Mouse (Mus musculus) cerebellum, adult 18-20 months (tissue): ENCODE results near the gene Poc1a.

Experiments used
- DNase-seq, 2 experiments: peaks; one replicate each; pipeline ENCODE4 v3.0.0; 2021

Gene Poc1a

DNA sequence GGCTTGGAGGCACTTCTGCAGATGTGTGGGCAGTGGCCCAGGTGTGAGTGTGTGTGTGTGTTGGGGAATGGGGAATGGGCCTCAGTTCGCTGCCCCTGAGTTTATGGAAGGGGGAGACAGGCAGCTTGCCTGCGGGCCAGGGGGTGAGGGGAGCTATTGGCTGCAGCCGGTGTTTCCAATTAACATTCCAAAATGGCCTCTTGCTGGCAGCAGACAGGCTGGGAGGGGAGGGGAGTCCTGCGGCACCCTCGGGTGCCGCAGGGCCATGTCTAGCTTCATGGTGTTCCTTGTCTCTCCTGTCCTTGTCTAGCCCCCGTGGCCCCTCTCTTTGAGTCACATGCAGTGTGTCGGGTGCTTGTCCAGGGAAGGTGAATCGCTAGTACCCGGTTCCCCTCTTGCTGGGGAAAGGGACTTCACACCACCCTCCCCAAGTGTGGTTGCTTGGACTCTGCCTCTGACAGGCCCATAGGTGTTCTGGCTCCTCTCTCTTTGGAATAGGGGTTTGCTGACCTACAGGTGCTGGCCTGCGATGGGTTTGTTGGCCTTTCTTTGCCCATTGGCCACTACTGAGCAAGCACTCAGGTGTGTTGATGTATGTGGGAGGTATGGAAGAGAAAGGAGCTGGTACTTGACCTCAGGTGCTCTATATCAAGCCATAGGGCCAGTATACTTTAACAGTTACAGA, 89.1 kb downstream of the Poc1a start:
- DNase-seq, result peak; percentile 35 to 38

DNA sequence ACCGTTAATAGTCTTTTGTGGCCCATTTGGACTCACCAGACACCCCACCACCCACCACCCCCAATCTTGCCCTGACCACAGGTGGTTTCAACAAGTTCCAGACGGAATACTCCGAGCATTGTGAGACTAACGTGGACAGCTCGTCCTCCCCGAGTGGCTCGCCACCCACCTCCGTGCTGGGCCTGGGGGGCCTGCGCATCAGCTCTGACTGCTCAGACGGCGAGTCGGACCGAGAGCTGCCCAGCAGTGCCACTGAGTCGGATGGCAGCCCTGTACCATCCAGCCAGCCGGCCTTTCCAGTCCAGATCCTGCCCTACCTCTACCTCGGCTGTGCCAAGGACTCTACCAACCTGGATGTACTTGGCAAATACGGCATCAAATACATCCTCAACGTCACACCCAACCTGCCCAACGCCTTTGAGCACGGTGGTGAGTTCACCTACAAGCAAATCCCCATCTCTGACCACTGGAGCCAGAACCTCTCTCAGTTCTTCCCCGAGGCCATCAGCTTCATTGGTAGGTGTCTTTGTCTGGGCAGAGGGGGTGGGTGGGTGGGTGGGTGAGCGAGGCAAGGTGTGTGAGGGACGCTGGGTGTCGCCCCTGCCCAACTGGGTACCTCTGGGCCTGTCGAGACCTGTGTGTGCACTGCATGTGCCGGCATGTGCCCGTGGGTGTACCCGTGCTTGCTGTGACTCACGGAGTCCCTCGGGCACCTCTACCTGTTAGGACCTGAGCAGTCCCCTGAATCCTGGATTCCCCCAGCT, 89.9 kb downstream of the Poc1a start:
- peak in 1 of 2 experiments; percentile 24 for DNase-seq

DNA sequence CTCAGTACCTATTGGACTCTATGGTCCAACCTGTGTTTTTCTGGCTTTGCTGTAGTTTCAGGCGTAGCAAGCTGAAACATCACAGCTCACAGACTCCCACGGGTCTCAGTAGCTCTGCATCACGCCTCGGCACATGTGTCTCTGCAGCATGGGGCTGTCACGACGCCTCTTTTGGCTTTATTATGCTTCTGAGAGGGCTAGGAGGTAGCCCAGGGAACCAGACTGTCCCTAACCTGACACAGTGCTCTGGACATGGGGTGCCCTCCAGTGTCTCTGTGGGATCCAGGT, 90.5 kb downstream of the Poc1a start:
- DNase-seq, result no peak

DNA sequence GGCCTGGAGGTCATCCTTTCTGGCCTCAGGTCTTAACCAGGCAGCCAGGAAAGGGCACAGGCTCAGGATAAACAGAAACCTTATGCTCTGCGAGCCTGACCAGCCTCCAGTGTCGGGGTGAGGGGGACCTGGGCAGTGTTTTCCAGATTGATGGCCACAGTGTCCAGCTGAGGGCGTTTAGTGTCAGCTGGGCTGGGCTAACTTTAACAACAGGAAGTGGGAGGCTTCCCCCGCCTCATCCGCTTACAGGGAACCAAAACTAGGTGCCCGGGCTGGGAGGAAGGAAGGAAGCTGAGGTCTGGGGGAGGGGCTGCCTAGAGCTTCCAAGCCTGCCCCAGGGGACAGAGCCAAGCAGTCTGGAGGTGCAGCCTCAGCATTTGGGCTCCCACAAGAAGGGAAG, 90.9 kb downstream of the Poc1a start:
- peak; percentile 22 to 39 for DNase-seq

DNA sequence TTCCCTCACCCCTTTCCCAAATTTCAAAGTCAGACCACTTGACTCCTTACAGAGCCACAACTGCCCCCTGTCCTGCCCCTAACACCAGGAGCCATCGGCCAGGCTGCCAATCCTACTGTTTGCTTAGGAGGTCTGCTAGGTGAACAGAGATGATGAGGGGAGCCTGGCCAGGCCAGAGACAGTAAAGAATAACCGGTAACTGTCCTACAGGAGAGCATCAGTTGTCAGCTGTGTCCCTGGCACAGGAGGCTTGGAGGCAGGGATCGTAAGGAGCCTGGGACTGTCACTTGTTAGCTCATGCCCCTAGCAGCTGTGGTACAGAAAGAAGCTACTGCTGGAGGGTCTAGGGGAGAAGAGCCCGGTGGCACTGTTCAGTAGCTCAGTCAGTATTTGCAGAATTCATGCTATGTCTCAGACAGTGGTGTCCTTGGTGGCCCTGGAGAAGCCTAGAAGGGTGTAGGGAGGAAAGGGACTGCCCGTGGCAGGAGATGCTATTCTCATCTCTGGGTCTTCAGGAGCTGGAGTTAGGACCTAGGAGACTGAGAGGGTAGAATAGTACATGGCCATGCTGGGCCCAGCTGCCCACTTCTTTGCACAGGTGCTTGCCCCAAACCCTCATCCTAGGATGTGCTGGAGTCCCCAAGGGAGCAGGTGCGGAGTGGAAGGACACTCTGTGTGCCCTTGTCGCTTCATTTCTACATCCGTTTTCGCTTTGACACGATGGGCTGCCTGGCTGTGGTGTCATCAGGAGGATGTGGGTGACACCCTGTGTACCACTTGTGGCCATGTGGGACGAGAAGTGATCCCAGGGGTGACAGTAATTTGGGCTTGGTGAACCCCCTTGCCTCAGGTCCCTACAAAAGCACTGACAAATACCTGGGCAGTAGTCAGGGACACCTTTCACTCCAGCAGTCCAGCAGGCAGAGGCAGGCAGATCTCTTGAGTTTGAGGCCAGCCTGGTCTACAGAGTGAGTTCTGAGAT, 91.9 kb downstream of the Poc1a start:
- DNase-seq, result no peak

DNA sequence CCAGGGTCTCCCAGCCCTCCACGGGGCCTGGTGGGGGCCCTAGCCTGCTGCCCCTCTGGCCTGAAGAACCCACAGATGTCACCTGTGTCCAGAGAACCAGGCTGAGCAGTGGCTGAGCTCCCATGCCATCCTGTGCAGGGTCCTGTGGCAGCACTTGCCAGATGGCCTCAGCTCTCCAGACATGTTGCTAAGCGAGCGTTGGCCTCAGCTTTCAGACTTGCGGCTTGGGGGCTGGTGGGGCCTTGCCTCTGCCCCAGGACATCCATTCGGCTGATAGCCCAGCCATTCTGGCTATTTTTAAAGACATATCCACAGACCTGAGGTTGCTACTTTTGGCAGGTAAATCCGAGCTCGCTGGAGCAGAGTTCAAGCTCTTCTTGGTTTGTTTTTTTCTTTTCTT, 93.1 kb downstream of the Poc1a start:
- no peak for DNase-seq

DNA sequence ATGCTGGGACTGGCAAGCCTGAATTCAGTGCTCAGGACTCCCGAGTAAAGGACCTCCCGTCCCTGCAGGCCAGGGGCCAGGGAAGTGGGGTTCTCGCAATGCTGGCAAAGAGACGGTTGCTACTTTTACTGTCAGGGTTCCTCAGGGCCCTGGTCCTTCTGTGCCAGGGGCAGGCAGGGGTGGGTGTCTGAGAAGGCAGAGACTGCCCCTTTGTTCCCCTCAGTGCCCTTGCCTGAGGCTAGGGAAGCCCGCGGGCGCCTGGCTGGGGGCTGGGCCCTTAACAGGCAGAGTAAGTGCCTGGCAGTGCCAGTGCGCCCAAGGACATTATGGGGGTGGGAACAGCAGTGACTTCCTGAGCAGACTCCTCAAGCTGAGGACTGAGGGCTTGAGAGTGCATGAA, 96.4 kb downstream of the Poc1a start:
- peak; percentile 29 to 41 for DNase-seq

DNA sequence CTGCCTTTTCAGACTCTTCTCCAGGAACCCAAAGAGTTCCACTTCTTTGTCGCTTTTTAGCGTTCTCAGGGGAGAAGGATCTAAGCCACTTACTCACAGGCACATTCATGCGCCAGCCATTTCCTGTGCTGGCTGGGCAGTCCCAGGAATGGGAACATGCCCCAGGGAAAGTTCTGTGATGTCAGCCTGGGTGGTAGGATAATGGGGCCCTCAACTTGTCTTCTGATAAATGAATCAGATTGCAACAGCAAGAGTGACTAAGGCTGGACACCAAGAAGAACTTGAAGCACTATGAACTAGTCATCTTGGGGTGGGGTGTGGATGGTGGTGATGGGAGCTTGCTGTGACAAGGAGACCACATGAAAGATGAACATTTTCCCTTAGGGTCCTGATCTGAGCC, 97.2 kb downstream of the Poc1a start:
- no peak for DNase-seq

DNA sequence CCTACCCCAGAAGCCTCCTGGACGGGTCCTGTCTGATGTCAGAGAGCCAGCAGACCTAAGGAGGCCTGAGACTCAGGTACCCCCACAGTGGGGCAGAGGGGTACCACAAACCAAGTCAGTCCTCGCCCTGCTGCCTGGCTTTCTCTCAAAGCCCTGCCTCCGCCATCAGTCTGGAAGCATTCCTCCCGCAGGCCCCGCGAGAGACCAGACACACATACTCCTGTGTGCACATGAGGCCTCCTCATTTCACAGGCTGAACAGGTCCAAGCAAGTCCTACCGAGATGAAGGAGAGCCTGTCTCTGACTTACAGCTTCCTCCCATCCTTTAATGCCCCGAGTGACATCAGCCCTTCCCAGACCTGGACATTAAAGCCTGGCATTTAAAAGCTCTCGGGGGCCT, 97.9 kb downstream of the Poc1a start:
- no peak for DNase-seq

DNA sequence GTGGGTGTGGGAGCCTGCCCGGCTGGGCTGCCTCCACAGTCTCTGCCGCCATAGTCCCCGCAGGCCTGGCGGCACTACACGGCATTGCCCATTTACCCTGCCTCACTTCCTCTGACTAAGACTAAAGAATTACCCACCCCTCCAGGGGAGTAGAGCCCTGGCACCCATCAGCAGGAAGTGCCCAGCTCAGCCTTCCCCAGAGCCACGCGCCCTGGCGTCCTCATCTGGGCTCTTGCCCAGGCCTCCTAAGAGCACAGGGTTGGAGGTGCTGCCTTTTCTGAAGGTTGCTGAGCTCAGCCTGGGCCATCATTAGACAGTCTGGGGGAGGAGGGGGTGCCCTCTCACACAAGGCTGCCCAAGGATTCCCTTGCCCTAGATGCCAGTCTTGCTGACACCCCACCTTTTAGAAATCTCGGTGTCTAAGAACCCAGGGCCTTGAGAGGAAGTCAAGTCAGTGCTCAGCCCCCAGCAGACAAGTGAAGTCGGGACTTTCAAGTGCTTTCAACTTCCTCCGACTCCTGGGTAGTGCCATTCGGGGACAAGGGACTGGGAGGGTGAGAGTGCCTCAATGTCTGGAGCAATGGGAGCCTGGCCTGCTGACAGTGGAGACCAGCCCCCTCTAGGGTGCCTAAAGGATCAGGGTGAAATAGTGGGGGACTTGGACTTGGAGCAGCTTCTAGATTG, 105.5 kb downstream of the Poc1a start:
- DNase-seq, result no peak

DNA sequence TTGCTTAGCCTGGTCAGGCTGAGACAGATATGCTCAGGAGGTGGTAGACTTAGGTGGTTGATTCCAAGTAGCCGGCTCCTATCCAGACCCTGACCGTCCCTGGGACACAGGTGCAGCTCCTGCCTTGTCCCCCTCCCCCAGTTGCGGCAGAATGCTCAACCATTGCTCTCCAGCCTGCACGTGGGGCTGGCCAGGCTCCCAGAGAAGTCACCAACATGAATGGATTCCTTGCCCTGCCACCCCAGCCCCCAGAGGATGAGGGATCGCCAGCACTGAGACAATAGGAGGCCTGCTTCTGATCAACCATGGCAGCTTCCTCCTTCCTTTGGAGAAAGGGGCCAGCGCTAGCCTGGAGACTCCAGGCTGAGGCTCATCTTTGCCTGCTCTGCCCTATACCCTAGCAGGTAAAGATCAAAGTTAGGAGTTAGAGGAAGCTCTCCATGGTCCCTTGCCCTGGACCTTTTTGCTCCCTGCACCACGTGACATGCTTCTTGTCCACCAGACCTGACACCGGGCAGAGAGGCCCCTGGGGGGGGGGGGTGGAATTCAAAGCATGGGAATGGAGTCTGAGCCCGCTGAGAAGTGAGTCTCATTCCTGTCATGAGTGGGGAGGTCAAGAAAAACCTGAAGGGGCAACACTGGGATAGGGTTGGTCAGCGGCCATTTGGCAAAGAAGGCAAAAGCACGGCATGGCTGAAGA, 112.1 kb downstream of the Poc1a start:
- no peak for DNase-seq

DNA sequence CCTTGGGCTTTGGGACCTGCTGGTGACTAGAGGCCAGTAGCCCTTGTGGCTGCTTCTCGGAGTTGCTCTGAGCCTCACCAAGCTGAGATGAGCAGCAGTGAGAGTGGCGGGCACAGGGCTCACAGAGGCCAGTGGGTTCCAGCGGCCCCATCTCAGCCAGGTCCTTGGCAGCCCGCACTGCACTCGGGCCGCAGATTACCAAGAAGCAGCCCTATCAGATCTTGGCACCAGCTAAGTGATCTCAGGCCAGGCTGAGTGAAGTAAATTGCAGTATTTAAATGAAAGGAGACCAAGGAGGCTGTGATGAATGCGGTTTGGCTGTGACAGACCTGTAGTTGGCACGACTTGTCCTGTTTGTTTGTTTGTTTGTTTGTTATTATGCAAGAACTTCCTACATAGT, 112.7 kb downstream of the Poc1a start:
- no peak for DNase-seq

DNA sequence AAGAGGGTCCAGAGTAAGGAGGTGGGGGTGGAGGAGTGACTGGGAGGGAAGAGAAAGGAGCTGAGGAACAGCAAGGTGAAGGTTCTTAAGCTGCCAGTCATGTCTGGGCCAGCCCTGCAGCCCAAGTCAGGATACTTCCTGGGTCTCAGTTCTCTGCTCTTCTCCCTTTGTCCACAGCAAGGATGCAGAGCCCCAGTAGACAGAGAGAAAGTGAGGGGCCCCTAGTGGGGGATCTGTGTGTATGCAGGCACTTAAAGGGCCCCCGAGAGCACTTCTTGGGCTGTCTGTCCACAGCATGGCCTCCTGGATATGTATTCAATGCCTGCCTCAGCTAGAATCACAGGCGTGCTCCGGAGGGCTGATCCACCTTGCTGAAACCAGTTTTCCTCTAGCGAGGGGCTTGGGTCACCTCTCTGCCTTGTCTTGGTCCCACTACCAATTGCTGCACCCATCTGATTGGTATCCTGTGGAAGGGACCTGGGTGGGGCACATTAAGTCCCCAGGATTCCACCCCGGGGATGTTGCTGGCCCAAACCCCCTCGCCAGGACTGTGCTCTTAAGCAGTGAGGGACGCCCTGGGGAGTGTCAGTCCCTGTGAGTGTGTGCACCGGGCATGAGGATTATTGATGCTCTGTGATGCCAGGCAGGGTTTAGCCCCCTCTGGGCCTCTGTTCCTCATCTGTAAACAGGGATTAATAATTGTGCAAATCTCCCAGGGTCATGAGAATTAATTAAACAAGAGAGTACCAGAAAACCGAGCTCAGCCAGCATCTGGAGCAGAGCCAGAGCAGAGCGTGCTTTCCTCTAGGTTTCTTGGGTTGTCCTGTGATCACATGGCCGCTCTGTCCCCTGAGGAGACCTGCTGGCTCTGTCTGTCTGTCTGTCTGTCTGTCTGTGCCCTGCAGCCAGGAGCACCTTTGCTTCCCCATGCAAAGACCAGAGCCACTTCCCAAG, 114.1 kb downstream of the Poc1a start:
- DNase-seq, result no peak

DNA sequence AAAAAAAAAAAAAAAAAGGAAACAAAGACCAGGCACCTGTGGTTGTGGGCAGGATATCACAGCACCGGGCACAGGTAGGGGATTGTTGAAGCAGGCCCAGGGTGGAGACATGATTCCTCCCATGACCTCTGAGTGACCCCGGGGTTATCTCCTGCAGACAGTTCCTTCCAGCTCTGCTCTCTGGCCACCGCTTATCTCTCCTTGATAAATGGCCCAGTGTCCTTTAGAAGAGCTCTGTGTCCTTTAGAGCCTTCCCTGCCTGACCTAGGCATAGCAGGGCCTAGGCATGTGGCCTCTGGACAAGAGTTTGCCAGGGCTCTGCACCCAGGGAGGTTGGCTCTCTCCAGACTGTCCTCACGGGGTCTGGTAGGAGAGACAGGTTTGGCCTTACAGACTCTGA, 116.9 kb downstream of the Poc1a start:
- DNase-seq, result no peak

DNA sequence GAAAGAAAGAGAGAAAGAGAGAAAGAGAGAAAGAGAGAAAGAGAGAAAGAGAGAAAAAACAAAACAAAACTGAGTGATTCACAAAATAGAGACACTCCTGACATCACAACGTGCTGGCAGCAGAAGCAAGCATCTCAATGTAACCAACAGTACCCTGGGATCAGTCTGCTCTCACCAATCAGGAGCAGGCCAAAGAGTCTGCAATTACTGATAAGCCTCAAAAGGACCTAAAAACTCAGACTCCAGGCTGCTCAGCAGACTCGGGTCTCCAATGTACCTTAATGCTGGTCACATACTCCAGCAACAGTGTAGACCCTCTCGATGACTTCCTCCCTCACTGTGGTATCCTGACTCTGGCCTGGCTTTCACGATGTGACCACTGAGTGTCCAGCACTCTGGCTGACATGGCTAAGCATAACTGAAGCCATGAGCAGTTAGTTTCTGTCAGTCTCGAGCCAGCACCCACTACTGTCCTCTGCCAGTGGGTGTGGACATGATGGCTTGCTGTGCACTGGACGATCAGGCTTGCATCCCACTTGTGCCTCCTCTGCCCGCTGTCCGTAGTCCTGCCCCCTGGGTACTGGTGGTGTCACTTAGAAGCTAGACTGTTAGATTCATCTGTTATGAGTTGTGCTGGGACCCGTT, 117.9 kb downstream of the Poc1a start:
- no peak for DNase-seq

DNA sequence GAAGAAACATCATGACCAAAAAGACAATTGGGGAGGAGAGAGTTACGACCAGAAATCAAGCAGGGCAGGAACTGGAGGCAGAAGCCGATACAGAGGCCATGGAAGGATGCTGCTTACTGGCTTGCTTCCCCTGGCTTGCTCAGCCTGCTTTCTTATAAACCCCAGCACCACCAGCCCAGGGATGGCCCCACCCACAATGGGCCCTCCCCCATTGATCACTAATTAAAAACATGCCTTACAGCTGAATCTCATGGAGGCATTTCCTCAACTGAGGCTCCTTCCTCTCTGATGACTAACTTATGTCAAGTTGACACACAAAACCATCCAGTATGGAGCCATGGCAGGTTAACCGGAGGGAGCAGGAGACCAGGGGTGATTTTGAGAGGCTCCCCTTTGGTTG, 118.9 kb downstream of the Poc1a start:
- DNase-seq, result no peak
